Mouse (Mus musculus): ENCODE results near the gene Nt5c2.

- TF ChIP-seq CTCF (IDR thresholded peaks at IDR 0.05; ENCODE audit: borderline replicate concordance, insufficient read depth, low read length) (no peak), POLR2A (IDR thresholded peaks at IDR 0.05; ENCODE audit: low read depth, low read length) (no peak)
These were observed 16.8 kb upstream of the Nt5c2 start for GRCm38 (mm10) chr19:47031770-47032169.
